Mouse (Mus musculus) C2C12 (cell line): ENCODE data around the gene Gm20379. TPM values are rescaled to one million over a fixed set of nuclear protein-coding genes. Genes with fewer than 3 reads are reported as not detected.

Experiments used
- H3K27me3 ChIP-seq: one replicate; pipeline ENCODE4 v1.6.1; 2011; ENCODE audit not compliant: control insufficient read depth, insufficient read depth, insufficient read length
- H3K36me3 ChIP-seq: one replicate; pipeline ENCODE4 v1.6.1; 2011; ENCODE audit not compliant: control insufficient read depth, insufficient read depth
- H3K4me3 ChIP-seq: one replicate; pipeline ENCODE4 v1.5.1; 2011; ENCODE audit warnings: mild to moderate bottlenecking, control low read depth; ENCODE audit not compliant: poor library complexity, insufficient read depth, severe bottlenecking
- H3K79me2 ChIP-seq: one replicate; pipeline ENCODE4 v1.6.1; 2011; ENCODE audit not compliant: control insufficient read depth, insufficient read depth
- H3K79me3 ChIP-seq: one replicate; pipeline ENCODE4 v1.6.1; 2011; ENCODE audit warnings: low read depth, control low read depth
- H3ac ChIP-seq: one replicate; pipeline ENCODE3; 2011; ENCODE audit warnings: low read depth; ENCODE audit not compliant: control insufficient read depth, insufficient read length
- CEBPB ChIP-seq: IDR thresholded peaks from one replicate; pipeline ENCODE4 v1.6.1; 2011; ENCODE audit warnings: low read depth, mild to moderate bottlenecking, control low read depth, moderate library complexity
- CTCF ChIP-seq: IDR thresholded peaks from one replicate; pipeline ENCODE4 v1.5.1; 2011; ENCODE audit not compliant: control insufficient read depth, insufficient read depth, insufficient read length
- FOSL1 ChIP-seq: IDR thresholded peaks from one replicate; pipeline ENCODE4 v1.8.0; 2011; ENCODE audit warnings: mild to moderate bottlenecking, low read length; ENCODE audit not compliant: poor library complexity, insufficient read depth, severe bottlenecking
- MAX ChIP-seq: IDR thresholded peaks from one replicate; pipeline ENCODE4 v1.6.1; 2011; ENCODE audit warnings: mild to moderate bottlenecking, control low read depth
- MYOD1 ChIP-seq: IDR thresholded peaks from one replicate; pipeline ENCODE4 v1.6.1; 2011; ENCODE audit warnings: low read depth; ENCODE audit not compliant: control insufficient read depth, insufficient read length
- MYOG ChIP-seq: IDR thresholded peaks from one replicate; pipeline ENCODE4 v1.6.1; 2011; ENCODE audit not compliant: control insufficient read depth, insufficient read length; ENCODE audit errors: extremely low read depth
- USF1 ChIP-seq: IDR thresholded peaks from one replicate; pipeline ENCODE4 v1.6.1; 2011; ENCODE audit warnings: low read depth, mild to moderate bottlenecking, control low read depth, moderate library complexity
- polyA plus RNA-seq: library from polyadenylated mRNA; unstranded; fragments of >200 nt; fragmentation: generic; extraction: Trizol; gene quantifications from one replicate; pipeline ENCODE4 v1.2.1, GENCODE M21; 2012; ENCODE audit warnings: missing spikeins

Gm20379 gene
- polyA plus RNA-seq, 1 experiment = 0.02 TPM

GRCm38 (mm10) chr13:92337773-92338462 lies 32.1 kb downstream of the Gm20379 start:
- H3K36me3 ChIP-seq = peaks cover 5% of the 10 kb centered on the region
- H3K79me2 ChIP-seq = no peaks in the 10 kb centered on the region

GRCm38 (mm10) chr13:92339787-92340186 lies 34.0 kb downstream of the Gm20379 start:
- H3K79me3 ChIP-seq = no peaks in the 10 kb centered on the region
- no peak overlapping the region for H3K4me3 ChIP-seq
- peaks cover 14% of the 10 kb centered on the region for H3K36me3 ChIP-seq
- no peak for TF ChIP-seq MAX
- no peak for TF ChIP-seq USF1
- TF ChIP-seq CEBPB = no peak
- TF ChIP-seq FOSL1 = no peak
- TF ChIP-seq MYOG = no peak
- no peak for TF ChIP-seq CTCF
- no peak for TF ChIP-seq MYOD1
- H3ac ChIP-seq = no peak overlapping the region
- H3K27me3 ChIP-seq = no peaks in the 10 kb centered on the region
- no peaks in the 10 kb centered on the region for H3K79me2 ChIP-seq

More at GRCm38 (mm10) chr13:92337773-92338462, 32.1 kb downstream of the Gm20379 start:
- Histone ChIP-seq H3K79me3 (no peaks in the 10 kb centered on the region), H3K27me3 (no peaks in the 10 kb centered on the region), H3ac (no peak overlapping the region), H3K4me3 (no peak overlapping the region)
- TF ChIP-seq FOSL1 = no peak
- no peak for TF ChIP-seq MYOD1

GRCm38 (mm10) chr13:92344033-92344432 lies 38.3 kb downstream of the Gm20379 start:
- no peak overlapping the region for H3K4me3 ChIP-seq
- no peaks in the 10 kb centered on the region for H3K79me2 ChIP-seq
- H3K36me3 ChIP-seq = peaks cover 36% of the 10 kb centered on the region
- no peak overlapping the region for H3ac ChIP-seq
- TF ChIP-seq USF1 (no peak), MYOD1 (no peak), MYOG (no peak), CTCF (no peak), FOSL1 (no peak), CEBPB (no peak), MAX (no peak)
- H3K79me3 ChIP-seq = no peaks in the 10 kb centered on the region
- H3K27me3 ChIP-seq = no peaks in the 10 kb centered on the region

GRCm38 (mm10) chr13:92346338-92346737 lies 40.6 kb downstream of the Gm20379 start:
- H3K79me2 ChIP-seq = no peaks in the 10 kb centered on the region
- no peaks in the 10 kb centered on the region for H3K79me3 ChIP-seq
- peaks cover 45% of the 10 kb centered on the region for H3K36me3 ChIP-seq
- H3K4me3 ChIP-seq = no peak overlapping the region
- no peak for TF ChIP-seq FOSL1
- TF ChIP-seq MYOD1 = no peak
- TF ChIP-seq CEBPB = no peak
- TF ChIP-seq USF1 = no peak
- no peak for TF ChIP-seq MAX
- TF ChIP-seq MYOG = no peak
- no peak for TF ChIP-seq CTCF
- H3K27me3 ChIP-seq = no peaks in the 10 kb centered on the region
- H3ac ChIP-seq = no peak overlapping the region

GRCm38 (mm10) chr13:92351100-92351499 lies 45.3 kb downstream of the Gm20379 start:
- no peaks in the 10 kb centered on the region for H3K27me3 ChIP-seq
- no peaks in the 10 kb centered on the region for H3K79me3 ChIP-seq
- no peak for TF ChIP-seq MYOD1
- no peak for TF ChIP-seq USF1
- TF ChIP-seq MYOG = no peak
- TF ChIP-seq FOSL1 = no peak
- TF ChIP-seq CTCF = no peak
- TF ChIP-seq CEBPB = no peak
- no peak for TF ChIP-seq MAX
- no peak overlapping the region for H3ac ChIP-seq
- no peak overlapping the region for H3K4me3 ChIP-seq
- H3K79me2 ChIP-seq = peaks cover 18% of the 10 kb centered on the region
- peaks cover 40% of the 10 kb centered on the region for H3K36me3 ChIP-seq

- TF ChIP-seq MYOG (no peak), MAX (no peak), CTCF (no peak), FOSL1 (no peak), CEBPB (no peak), MYOD1 (no peak), USF1 (no peak)
- peaks cover 22% of the 10 kb centered on the region for H3K79me2 ChIP-seq
- no peaks in the 10 kb centered on the region for H3K27me3 ChIP-seq
- peak overlapping the region; percentile 59 for H3ac ChIP-seq
- H3K79me3 ChIP-seq = peaks cover 2% of the 10 kb centered on the region
- peaks cover 42% of the 10 kb centered on the region for H3K36me3 ChIP-seq
- peak overlapping the region; percentile 57 for H3K4me3 ChIP-seq
Measured at GRCm38 (mm10) chr13:92353956-92354355, 48.2 kb downstream of the Gm20379 start.
